Mouse (Mus musculus) layer of hippocampus, adult 11-12 months (tissue): ENCODE measurements around the gene Olfr223.
"Not testable (repeated sequence)": the region's sequence is repeated elsewhere in the genome, so short reads cannot be mapped to it uniquely, and the experiment has no call there.

Experiments
- DNase-seq: peaks from one replicate; pipeline ENCODE4 v3.0.0; 2022; ENCODE audit warnings: low spot score

Gene Olfr223

DNA sequence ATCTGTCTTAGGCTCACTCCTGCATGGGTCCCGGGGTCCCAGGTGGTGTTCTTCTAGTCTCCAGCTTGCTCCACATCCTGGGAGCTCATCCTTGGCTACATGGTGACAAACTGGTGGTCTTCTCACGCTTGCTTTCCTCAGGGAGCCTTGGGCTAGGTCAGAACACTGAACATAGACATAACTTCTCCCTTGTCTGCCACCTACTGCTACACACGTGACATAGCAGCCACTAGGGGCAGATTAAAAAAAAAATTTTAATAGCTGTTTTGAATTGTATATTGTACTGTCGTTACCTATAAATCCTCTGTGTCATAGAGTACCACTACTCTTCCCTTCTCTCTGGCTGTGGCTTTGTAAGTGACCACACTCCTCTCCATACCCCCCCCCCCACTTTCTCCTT lies 3.0 kb upstream of the Olfr223 start:
- DNase-seq: no peak

DNA sequence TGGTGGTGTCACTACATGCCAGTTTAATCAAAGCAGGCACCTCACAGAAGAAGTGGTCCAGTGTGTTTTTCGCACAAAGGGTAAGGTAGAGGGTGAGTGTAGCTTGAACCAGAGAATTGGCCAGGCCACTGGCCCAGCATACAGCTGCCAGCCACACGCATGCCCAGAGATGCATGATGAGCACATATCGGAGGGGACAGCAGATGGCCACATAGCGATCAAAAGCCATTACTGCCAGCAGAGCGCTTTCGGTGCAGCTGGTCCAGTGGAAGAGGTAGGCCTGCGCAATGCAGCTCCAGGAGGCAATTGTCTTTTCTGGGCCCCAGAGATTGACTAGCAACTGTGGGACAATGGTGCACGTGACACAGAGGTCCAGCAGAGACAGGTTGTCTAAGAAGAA lies 3.6 kb downstream of the Olfr223 start:
- DNase-seq: no peak

DNA sequence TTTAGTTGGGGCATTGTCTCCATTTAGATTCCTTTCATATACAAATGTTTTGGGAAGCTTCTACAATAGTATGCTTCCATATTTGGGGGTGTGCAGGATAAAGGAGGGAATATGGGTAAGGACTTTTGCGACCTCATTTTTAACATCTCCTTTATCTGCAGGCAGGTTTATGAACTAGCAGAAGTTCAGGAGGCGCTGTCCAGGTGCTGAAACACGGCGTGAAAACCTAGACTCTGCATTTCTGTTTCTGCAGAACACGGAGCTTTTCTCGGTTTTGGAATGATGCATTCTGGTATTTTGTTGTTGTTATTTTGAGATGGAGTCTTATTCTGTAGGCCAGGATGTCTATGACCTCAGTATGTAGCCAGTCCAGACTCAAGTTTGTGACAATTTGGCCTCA lies 8.6 kb downstream of the Olfr223 start:
- DNase-seq: no peak

DNA sequence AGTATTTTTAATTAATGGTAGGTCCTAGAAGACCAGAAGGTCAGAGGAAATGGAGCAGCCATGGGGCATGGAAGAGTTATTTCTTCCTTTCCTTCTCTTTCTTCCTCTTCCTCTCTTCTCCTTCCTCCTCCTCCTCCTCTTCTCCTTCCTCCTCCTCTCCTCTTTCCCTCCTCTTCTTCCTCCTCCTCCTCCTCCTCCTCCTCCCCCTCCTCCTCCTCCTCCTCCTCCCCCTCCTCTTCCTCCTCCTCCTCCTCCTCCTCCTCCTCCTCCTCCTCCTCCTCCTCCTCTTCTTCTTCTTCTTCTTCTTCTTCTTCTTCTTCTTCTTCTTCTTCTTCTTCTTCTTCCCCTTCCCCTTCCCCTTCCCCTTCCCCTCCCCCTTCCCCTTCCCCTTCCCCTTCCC lies 17.0 kb downstream of the Olfr223 start, which contains the start of gene Olfr222:
Olfr222 (minus strand) TSS at position 101 of the 400 bp plus-strand sequence.
- not testable (repeated sequence) for DNase-seq

DNA sequence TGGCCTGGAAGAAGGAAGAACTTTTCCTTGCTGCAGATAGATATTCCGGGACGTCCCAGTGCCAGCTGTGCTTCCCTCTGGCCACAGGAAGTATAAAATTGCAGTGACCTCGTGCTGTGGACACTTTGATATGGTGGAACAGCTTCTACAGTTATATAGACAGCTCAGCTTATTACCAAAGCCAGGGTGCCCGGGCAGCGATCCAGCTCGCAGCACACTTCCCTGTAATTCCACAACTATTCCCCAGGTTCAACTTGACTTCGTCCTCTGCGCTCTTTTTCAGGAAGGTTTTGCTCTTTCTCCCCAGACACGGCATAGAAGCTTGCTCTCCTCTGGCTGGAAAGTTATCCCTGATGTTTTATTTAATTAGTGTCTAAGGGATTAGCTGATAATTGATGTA lies 17.4 kb downstream of the Olfr223 start:
- DNase-seq: no peak

GRCm38 (mm10) chr11:59569306-59569705 lies 23.8 kb downstream of the Olfr223 start:
- no peak for DNase-seq

GRCm38 (mm10) chr11:59562837-59563236 lies 30.3 kb downstream of the Olfr223 start:
- DNase-seq: no peak

DNA sequence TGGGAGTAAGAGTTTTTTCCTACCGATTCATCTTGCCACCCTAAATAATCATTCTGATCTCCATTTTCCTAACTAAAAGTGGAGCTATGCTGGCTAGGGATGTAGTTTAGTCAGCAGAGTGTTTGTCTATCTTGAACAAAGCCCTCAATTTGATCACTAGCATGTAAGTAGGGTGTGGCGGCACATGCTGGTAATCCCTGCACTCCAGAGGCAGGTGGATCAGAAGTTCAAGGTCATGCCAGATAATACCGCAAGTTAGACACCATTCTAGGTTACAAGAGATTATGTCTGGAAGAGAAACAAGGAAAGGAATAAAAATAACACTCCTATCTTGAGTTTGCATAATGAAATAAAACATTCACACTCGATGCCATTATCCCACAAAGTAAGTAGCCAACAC lies 30.8 kb downstream of the Olfr223 start:
- DNase-seq: no peak

DNA sequence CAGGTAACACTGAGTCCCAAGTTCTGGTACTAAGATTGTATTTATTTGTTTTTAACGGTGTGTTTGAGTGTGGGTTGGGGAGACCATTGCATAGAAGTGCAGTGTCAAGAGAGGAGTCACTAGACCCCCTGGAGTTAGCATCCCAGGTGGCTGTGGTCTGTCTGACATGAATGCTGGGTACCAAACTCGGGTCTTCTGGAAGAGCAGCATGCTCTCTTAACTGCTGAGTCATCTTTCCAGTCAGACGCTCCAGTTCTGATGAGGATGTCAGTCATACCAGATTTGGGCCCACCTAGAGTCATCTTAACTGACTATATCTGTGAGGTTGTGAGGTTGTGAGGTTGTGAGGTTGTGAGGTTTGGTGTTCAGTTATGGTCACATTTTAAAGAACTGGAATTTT lies 32.2 kb downstream of the Olfr223 start:
- no peak for DNase-seq

DNA sequence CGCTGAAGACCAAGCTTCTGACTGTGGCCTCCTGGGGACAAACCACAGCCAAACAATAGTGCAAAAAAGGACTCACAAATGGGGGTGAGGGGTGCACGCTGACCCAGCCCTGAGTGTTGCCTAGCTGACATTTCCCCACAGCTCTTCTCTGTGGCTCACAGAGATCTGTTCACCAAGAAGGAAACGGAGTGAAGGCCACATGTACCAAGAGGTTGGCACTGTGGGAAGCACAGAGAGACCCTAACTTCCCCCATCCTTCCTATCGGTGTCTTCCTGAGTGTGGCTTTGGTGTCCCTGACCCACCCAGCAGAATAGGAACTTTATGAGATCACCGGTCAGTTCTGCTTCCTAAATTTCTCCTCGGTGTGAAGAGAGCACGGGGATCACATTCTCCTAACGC lies 38.6 kb downstream of the Olfr223 start:
- DNase-seq: no peak

- no peak for DNase-seq
Measured at GRCm38 (mm10) chr11:59554127-59554526, 39.0 kb downstream of the Olfr223 start.

- no peak for DNase-seq
Measured at GRCm38 (mm10) chr11:59544005-59544404, 49.1 kb downstream of the Olfr223 start.

- DNase-seq: no peak
Measured at GRCm38 (mm10) chr11:59543376-59543775, 49.7 kb downstream of the Olfr223 start.

- DNase-seq: no peak
Measured at GRCm38 (mm10) chr11:59542442-59542841, 50.6 kb downstream of the Olfr223 start.

- DNase-seq: no peak
Measured at GRCm38 (mm10) chr11:59541324-59541723, 51.8 kb downstream of the Olfr223 start, which contains the start of gene Nlrp3. Gene Nlrp3 (plus strand): TSS chr11:59541568.

GRCm38 (mm10) chr11:59540123-59540522 lies 53.0 kb downstream of the Olfr223 start:
- DNase-seq: no peak
